Mouse (Mus musculus) lung, embryonic 15.5 days (tissue): Measurements from ENCODE around the gene Prpf38b. TPM values are rescaled to one million over a fixed set of nuclear protein-coding genes. Genes with fewer than 3 reads are reported as not detected.
"Not testable (repeated sequence)": the region's sequence is repeated elsewhere in the genome, so short reads cannot be mapped to it uniquely, and the experiment has no call there.

Experiments
- ATAC-seq: fragments of 200-750 bp; cut with Nextera tagmentation; 2 replicates; pipeline ENCODE4 v1.8.0; 2017; ENCODE audit warnings: moderate number of reproducible peaks, borderline replicate concordance; ENCODE audit not compliant: low FRiP score, low TSS enrichment; ENCODE audit errors: extremely low read depth
- H3K27ac ChIP-seq: fragments of 300-500 bp; sonication (generic); 2 replicates; pipeline ENCODE4 v1.5.1; 2015; ENCODE audit warnings: moderate library complexity, mild to moderate bottlenecking, inconsistent platforms
- H3K27me3 ChIP-seq: fragments of 300-500 bp; sonication (generic); 2 replicates; pipeline ENCODE4 v1.6.1; 2015; ENCODE audit warnings: inconsistent platforms
- H3K36me3 ChIP-seq: fragments of 300-500 bp; sonication (generic); 2 replicates; pipeline ENCODE4 v1.6.1; 2015; ENCODE audit warnings: inconsistent platforms
- H3K4me1 ChIP-seq: fragments of 300-500 bp; sonication (generic); 2 replicates; pipeline ENCODE4 v1.6.1; 2015; ENCODE audit warnings: inconsistent platforms
- H3K4me2 ChIP-seq: fragments of 300-500 bp; sonication (generic); 2 replicates; pipeline ENCODE4 v1.6.1; 2015; ENCODE audit warnings: inconsistent platforms, mild to moderate bottlenecking, moderate library complexity
- H3K4me3 ChIP-seq: fragments of 300-500 bp; sonication (generic); 2 replicates; pipeline ENCODE4 v1.5.1; 2015; ENCODE audit warnings: mild to moderate bottlenecking, inconsistent platforms
- H3K9ac ChIP-seq: fragments of 300-500 bp; sonication (generic); 2 replicates; pipeline ENCODE4 v1.6.1; 2015; ENCODE audit warnings: inconsistent platforms
- H3K9me3 ChIP-seq: fragments of 300-500 bp; sonication (generic); 2 replicates; pipeline ENCODE4 v1.6.1; 2016; ENCODE audit warnings: inconsistent platforms
- WGBS: fragments of 180-500 bp; shearing (Covaris S2); methylation state at CpG from one replicate; pipeline ENCODE4 v1.1.7; 2015; 5-methylcytosine and 5-hydroxymethylcytosine counted together
- polyA plus RNA-seq: library from polyadenylated mRNA; unstranded; fragments of >200 nt; fragmentation: Nextera tagmentation; extraction: Ambion mirVana; gene quantifications from 2 replicates; pipeline ENCODE4 v1.2.1, GENCODE M21; 2015

The Prpf38b gene
- polyA plus RNA-seq, 1 experiment from 2014 or later, result 81.9 TPM

DNA sequence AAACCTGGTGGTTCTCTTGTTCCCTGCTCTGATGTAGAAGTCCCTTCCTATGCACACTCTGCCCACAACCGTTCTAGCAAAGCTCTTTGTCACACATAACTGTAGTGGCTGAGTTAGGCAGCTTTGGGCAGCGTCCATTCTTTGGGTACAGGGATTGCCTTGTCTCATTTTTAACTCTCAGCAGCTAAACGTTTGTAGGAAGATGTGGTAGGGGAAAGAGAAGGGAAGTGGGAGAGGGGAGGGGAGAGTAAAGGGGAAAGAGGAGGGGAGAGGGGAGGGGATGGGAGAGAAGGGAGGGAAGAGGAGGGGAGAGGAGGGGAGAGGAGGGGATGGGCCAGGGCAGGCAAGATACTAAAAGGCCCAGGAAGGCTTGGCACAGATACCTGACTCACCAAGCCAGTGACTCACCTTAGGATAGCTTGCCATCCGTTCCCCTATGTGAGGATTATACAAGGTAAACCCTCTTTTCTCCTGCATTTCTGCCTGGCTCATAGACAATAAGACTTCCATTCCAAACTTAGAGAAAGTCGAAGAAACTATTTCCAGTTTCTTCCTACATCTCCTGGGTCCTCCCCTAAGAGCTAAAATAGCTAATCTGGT, 31.6 kb downstream of the Prpf38b start:
- Histone ChIP-seq H3K9me3 (no peaks in the 10 kb centered on the region), H3K4me1 (peaks cover 24% of the 10 kb centered on the region), H3K27me3 (no peaks in the 10 kb centered on the region), H3K36me3 (no peaks in the 10 kb centered on the region), H3K4me2 (no peak overlapping the region), H3K9ac (no peak overlapping the region), H3K4me3 (no peak overlapping the region), H3K27ac (peak overlapping the region; percentile 33; the same call in 1 of the 2 replicates)
- ATAC-seq, result no peak; the same call in 1 of the 2 replicates
- 55% methylated on average over 5 of the region's 5 CpGs for WGBS

GRCm38 (mm10) chr3:108879129-108879528, 32.4 kb downstream of the Prpf38b start:
- no peak overlapping the region for H3K27ac ChIP-seq
- no peaks in the 10 kb centered on the region for H3K9me3 ChIP-seq
- no peak overlapping the region for H3K4me3 ChIP-seq
- H3K4me2 ChIP-seq, result no peak overlapping the region
- no peak for ATAC-seq
- no peak overlapping the region for H3K9ac ChIP-seq
- H3K27me3 ChIP-seq, result no peaks in the 10 kb centered on the region
- 51% methylated on average over 2 of the region's 2 CpGs for WGBS
- no peaks in the 10 kb centered on the region for H3K36me3 ChIP-seq
- peaks cover 24% of the 10 kb centered on the region for H3K4me1 ChIP-seq

GRCm38 (mm10) chr3:108870631-108871030, 40.9 kb downstream of the Prpf38b start:
- no peaks in the 10 kb centered on the region for H3K27me3 ChIP-seq

DNA sequence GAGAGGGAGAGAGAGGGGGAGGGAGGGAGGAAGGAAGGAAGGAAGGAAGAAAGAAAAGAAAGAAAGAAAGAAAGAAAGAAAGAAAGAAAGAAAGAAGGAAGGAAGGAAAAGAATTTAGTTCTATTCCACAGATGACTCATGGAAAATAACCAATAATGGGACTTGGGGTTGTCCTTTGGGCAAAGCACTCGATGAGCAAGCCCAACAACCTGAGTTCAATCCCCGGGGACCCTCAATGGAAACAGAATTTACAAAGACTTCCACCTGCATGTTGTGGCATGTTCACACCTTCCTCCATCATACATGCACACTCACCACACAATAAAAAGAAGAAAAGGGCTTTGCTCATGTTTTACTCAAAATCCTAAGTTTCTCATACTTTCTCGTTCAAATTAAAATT, 44.1 kb downstream of the Prpf38b start:
- Histone ChIP-seq H3K9me3 (no peaks in the 10 kb centered on the region), H3K9ac (no peak overlapping the region), H3K27ac (no peak overlapping the region), H3K36me3 (no peaks in the 10 kb centered on the region), H3K4me2 (no peak overlapping the region), H3K4me1 (no peaks in the 10 kb centered on the region), H3K4me3 (no peak overlapping the region), H3K27me3 (no peaks in the 10 kb centered on the region)
- ATAC-seq, result no peak
- WGBS, result 86% methylated on average over 3 of the region's 3 CpGs

More at GRCm38 (mm10) chr3:108870631-108871030, 40.9 kb downstream of the Prpf38b start:
- Histone ChIP-seq H3K4me2 (no peak overlapping the region), H3K9ac (no peak overlapping the region), H3K36me3 (no peaks in the 10 kb centered on the region), H3K9me3 (no peaks in the 10 kb centered on the region), H3K4me1 (no peaks in the 10 kb centered on the region), H3K27ac (no peak overlapping the region), H3K4me3 (no peak overlapping the region)
- ATAC-seq, result no peak
- 78% methylated on average over 6 of the region's 6 CpGs for WGBS

DNA sequence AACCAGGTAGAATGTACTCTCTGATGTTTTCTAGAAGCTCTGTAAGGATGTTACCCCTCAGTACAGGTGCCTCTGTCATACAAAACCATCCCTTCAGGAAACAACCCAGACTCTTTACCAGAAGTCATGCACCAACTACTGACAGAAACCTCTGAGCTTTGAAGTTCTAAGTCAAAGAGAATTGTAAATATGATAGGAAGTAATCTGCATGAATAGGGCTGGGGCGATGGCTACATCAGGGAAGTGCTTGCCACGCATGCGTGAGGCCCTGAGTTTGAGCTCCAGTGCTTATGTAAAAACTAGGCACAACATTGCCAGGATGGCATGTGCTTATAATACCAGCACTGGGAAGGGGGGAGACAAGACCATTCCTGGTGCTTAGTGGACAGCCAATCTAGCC, 45.9 kb downstream of the Prpf38b start:
- Histone ChIP-seq H3K4me1 (no peaks in the 10 kb centered on the region), H3K36me3 (no peaks in the 10 kb centered on the region), H3K27me3 (no peaks in the 10 kb centered on the region), H3K4me2 (no peak overlapping the region), H3K4me3 (no peak overlapping the region), H3K27ac (no peak overlapping the region), H3K9me3 (no peaks in the 10 kb centered on the region), H3K9ac (no peak overlapping the region)
- no peak for ATAC-seq
- 91% methylated on average over 3 of the region's 3 CpGs for WGBS

GRCm38 (mm10) chr3:108865129-108865528, 46.4 kb downstream of the Prpf38b start:
- H3K4me1 ChIP-seq, result no peaks in the 10 kb centered on the region
- no peaks in the 10 kb centered on the region for H3K36me3 ChIP-seq
- H3K4me2 ChIP-seq, result no peak overlapping the region
- no peak overlapping the region for H3K27ac ChIP-seq
- 34% methylated on average over 3 of the region's 3 CpGs for WGBS
- no peaks in the 10 kb centered on the region for H3K27me3 ChIP-seq
- H3K9me3 ChIP-seq, result no peaks in the 10 kb centered on the region
- H3K9ac ChIP-seq, result no peak overlapping the region
- no peak overlapping the region for H3K4me3 ChIP-seq
- no peak for ATAC-seq

DNA sequence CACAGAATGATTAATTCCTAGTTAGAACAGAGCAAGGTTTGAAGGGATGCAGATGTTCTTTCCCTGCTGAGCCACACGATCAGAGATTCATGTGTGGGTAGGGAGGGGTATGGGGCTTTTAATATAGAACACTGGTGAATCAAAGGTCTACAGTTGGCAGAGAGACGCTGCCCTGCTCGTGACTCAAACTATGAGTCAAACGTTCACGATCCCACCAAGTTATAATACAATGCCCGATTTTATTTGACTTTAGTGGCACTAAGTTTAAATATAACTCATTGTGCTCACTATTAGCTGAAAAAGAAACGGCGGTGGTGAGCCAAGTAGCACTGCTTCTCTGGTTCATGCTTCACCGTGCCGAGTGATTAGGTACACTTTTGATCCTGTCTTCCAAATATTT, 48.4 kb downstream of the Prpf38b start:
- H3K4me3 ChIP-seq, result no peak overlapping the region
- no peaks in the 10 kb centered on the region for H3K27me3 ChIP-seq
- no peaks in the 10 kb centered on the region for H3K36me3 ChIP-seq
- H3K4me1 ChIP-seq, result peaks cover 13% of the 10 kb centered on the region
- no peaks in the 10 kb centered on the region for H3K9me3 ChIP-seq
- no peak overlapping the region for H3K4me2 ChIP-seq
- no peak for ATAC-seq
- WGBS, result 65% methylated on average over 10 of the region's 10 CpGs
- H3K9ac ChIP-seq, result no peak overlapping the region
- no peak overlapping the region for H3K27ac ChIP-seq

DNA sequence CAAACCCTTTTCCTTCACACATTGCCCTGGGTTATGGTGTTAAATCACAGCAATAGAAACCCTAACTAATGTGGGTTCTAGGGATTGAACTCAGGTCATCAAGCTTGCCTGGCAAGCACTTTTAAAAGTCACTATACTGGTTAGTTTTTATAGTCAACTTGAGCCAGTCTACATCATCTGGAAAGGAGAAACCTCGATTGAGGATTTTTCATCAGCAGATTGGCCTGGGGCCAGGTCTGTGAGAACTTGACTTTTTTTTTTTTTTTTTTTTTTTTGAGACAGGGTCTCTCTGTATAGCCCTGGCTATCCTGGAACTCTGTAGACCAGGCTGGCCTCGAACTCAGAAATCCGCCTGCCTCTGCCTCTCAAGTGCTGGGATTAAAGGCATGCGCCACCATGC, 49.2 kb downstream of the Prpf38b start:
- H3K4me1 ChIP-seq, result peaks cover 20% of the 10 kb centered on the region
- not testable (repeated sequence) for ATAC-seq, H3K9me3 ChIP-seq, H3K27me3 ChIP-seq, H3K9ac ChIP-seq, H3K4me3 ChIP-seq, H3K36me3 ChIP-seq, H3K4me2 ChIP-seq, H3K27ac ChIP-seq
- 75% methylated on average over 4 of the region's 4 CpGs for WGBS

- Histone ChIP-seq H3K4me1 (peaks cover 34% of the 10 kb centered on the region), H3K4me2 (no peak overlapping the region), H3K9ac (no peak overlapping the region), H3K36me3 (no peaks in the 10 kb centered on the region), H3K27ac (no peak overlapping the region), H3K27me3 (no peaks in the 10 kb centered on the region), H3K4me3 (no peak overlapping the region), H3K9me3 (no peaks in the 10 kb centered on the region)
- no peak for ATAC-seq
- WGBS, result 70% methylated on average over 2 of the region's 2 CpGs
These were observed 50.7 kb downstream of the Prpf38b start for GRCm38 (mm10) chr3:108860786-108861185.

DNA sequence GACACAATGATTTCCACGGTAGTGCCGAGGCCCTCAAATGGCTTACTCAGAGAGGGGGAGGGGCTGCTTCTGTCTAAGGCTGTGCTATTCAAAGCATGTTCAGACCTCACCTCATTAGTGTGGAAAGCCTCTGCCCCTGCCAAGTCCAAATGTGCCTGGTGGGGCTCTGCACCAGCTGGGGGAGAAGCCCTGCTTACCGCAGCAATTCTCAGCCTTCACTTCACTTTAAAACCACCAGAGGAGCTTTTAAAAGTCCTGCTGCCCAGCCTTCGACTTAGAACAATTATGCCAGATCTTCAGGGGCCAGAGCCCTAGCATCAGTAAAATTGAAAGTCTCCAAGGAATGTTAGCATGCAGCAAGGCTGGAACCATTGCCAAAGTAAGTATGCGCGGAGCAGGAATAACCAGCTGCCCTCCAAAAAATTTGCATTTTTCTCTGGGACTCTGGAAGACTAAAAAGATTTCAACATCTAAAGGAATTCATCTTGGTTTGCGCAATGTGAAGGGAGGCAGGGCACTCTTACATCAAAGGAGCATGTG, 53.2 kb downstream of the Prpf38b start:
- ATAC-seq, result peak; percentile 91
- peak overlapping the region; percentile 43 for H3K4me2 ChIP-seq
- 15% methylated on average over 7 of the region's 7 CpGs for WGBS
- no peaks in the 10 kb centered on the region for H3K36me3 ChIP-seq
- H3K9me3 ChIP-seq, result no peaks in the 10 kb centered on the region
- H3K4me3 ChIP-seq, result peak overlapping the region; percentile 7
- H3K9ac ChIP-seq, result no peak overlapping the region
- H3K4me1 ChIP-seq, result peaks cover 45% of the 10 kb centered on the region
- H3K27ac ChIP-seq, result peak overlapping the region; percentile 97
- H3K27me3 ChIP-seq, result no peaks in the 10 kb centered on the region

DNA sequence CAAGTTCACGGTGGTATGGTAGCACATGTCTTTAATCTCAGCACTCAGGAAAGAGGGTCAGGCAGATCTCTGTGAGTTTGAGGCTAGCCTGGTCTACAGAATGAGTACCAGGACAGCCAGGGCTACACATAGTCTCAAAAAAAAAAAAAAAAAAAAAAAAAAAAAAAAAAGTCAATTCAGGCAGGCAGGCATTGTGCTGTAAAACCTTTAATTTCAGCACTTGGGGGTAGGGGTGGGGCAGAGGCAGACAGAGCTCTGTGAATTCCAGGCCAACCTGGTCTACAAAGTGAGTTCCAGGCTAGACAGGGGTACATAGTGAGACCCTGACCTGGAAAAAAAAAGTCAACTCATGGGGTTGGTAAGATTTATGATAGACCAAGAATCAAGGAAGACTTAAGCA, 53.8 kb downstream of the Prpf38b start:
- no peak overlapping the region for H3K9ac ChIP-seq
- ATAC-seq, result peak; percentile 1; the same call in 1 of the 2 replicates
- 86% methylated on average over 1 of the region's 1 CpGs for WGBS
- H3K27me3 ChIP-seq, result no peaks in the 10 kb centered on the region
- H3K27ac ChIP-seq, result peak overlapping the region; percentile 97
- peaks cover 45% of the 10 kb centered on the region for H3K4me1 ChIP-seq
- no peaks in the 10 kb centered on the region for H3K9me3 ChIP-seq
- H3K4me3 ChIP-seq, result no peak overlapping the region
- peak overlapping the region; percentile 43 for H3K4me2 ChIP-seq
- no peaks in the 10 kb centered on the region for H3K36me3 ChIP-seq

DNA sequence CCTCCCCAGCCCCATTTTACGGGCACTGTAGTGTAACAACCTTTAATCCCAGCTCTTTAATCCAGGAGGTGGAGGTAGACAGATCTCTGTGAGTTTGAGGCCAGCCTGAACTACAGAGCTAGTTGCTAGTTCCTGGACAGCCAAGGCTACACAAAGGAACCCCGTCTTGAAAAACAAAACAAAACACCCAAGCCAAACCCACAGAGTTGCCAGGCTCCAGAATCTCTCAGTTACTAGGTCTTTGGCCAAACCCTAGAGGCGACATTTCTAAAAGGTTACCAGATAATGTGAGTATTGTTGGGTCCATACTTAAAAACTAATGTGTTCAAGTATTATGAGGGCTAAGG, 54.4 kb downstream of the Prpf38b start:
- Histone ChIP-seq H3K27ac (0 out of 2 replicates have a peak overlapping the region, but pooled peaks have one; percentile 4), H3K9me3 (no peaks in the 10 kb centered on the region), H3K4me3 (no peak overlapping the region), H3K4me1 (peaks cover 51% of the 10 kb centered on the region), H3K27me3 (no peaks in the 10 kb centered on the region), H3K9ac (no peak overlapping the region), H3K4me2 (no peak overlapping the region), H3K36me3 (no peaks in the 10 kb centered on the region)
- ATAC-seq, result no peak
- 50% methylated on average over 3 of the region's 3 CpGs for WGBS
